Mouse (Mus musculus): ENCODE measurements at regions not wholly inside any gene's neighbourhood (a gene's known extent, or its start where the extent isn't known, plus 50 kb on each side); places are given as distances from the start of the nearest gene placed in this dataset.

- no peaks in the 10 kb centered on the region for H3K4me1 ChIP-seq (ENCODE audit: control insufficient read depth, insufficient read depth, low read length)
- no peak overlapping the region for H3K27ac ChIP-seq (ENCODE audit: insufficient read depth, low read length)
- no peak for TF ChIP-seq POLR2A (IDR thresholded peaks at IDR 0.05; ENCODE audit: extremely low read depth, insufficient read depth, low read length)
- TF ChIP-seq CTCF (IDR thresholded peaks at IDR 0.05; ENCODE audit: extremely low read depth, insufficient read depth, low read length) = no peak
- H3K4me3 ChIP-seq (ENCODE audit: insufficient read depth, low read length) = no peak overlapping the region
Observed at GRCm38 (mm10) chr1:169166041-169166850, 365.0 kb downstream of the Nuf2 start.

- H3K27ac ChIP-seq (ENCODE audit: insufficient read depth, low read length) = no peak overlapping the region
- H3K4me1 ChIP-seq (ENCODE audit: control insufficient read depth, insufficient read depth, low read length) = peaks cover 1% of the 10 kb centered on the region; the same call in 1 of the 2 replicates
- H3K4me3 ChIP-seq (ENCODE audit: insufficient read depth, low read length) = no peak overlapping the region
- TF ChIP-seq POLR2A (IDR thresholded peaks at IDR 0.05; ENCODE audit: extremely low read depth, insufficient read depth, low read length) (no peak), CTCF (IDR thresholded peaks at IDR 0.05; ENCODE audit: extremely low read depth, insufficient read depth, low read length) (no peak)
Observed at GRCm38 (mm10) chr1:169160858-169161257, 370.4 kb downstream of the Nuf2 start.

- Histone ChIP-seq H3K4me3 (ENCODE audit: insufficient read depth, low read length) (no peak overlapping the region), H3K4me1 (ENCODE audit: control insufficient read depth, insufficient read depth, low read length) (peaks cover 3% of the 10 kb centered on the region; the same call in 1 of the 2 replicates), H3K27ac (ENCODE audit: insufficient read depth, low read length) (no peak overlapping the region)
- no peak for TF ChIP-seq CTCF (IDR thresholded peaks at IDR 0.05; ENCODE audit: extremely low read depth, insufficient read depth, low read length)
- no peak for TF ChIP-seq POLR2A (IDR thresholded peaks at IDR 0.05; ENCODE audit: extremely low read depth, insufficient read depth, low read length)
Observed at GRCm38 (mm10) chr1:169160220-169160619, 371.0 kb downstream of the Nuf2 start.

- no peak overlapping the region for H3K27ac ChIP-seq (ENCODE audit: insufficient read depth, low read length)
- TF ChIP-seq CTCF (IDR thresholded peaks at IDR 0.05; ENCODE audit: extremely low read depth, insufficient read depth, low read length) (no peak), POLR2A (IDR thresholded peaks at IDR 0.05; ENCODE audit: extremely low read depth, insufficient read depth, low read length) (no peak)
- H3K4me3 ChIP-seq (ENCODE audit: insufficient read depth, low read length) = no peak overlapping the region
- peaks cover 3% of the 10 kb centered on the region; the same call in 1 of the 2 replicates for H3K4me1 ChIP-seq (ENCODE audit: control insufficient read depth, insufficient read depth, low read length)
Observed at GRCm38 (mm10) chr1:169159786-169160185, 371.5 kb downstream of the Nuf2 start.

GRCm38 (mm10) chr1:169157496-169157895 lies 373.8 kb downstream of the Nuf2 start:
- TF ChIP-seq POLR2A (IDR thresholded peaks at IDR 0.05; ENCODE audit: extremely low read depth, insufficient read depth, low read length) (no peak), CTCF (IDR thresholded peaks at IDR 0.05; ENCODE audit: extremely low read depth, insufficient read depth, low read length) (no peak)
- Histone ChIP-seq H3K4me1 (ENCODE audit: control insufficient read depth, insufficient read depth, low read length) (peaks cover 3% of the 10 kb centered on the region; the same call in 1 of the 2 replicates), H3K27ac (ENCODE audit: insufficient read depth, low read length) (no peak overlapping the region), H3K4me3 (ENCODE audit: insufficient read depth, low read length) (no peak overlapping the region)

- peaks cover 3% of the 10 kb centered on the region; the same call in 1 of the 2 replicates for H3K4me1 ChIP-seq (ENCODE audit: control insufficient read depth, insufficient read depth, low read length)
- no peak for TF ChIP-seq POLR2A (IDR thresholded peaks at IDR 0.05; ENCODE audit: extremely low read depth, insufficient read depth, low read length)
- no peak for TF ChIP-seq CTCF (IDR thresholded peaks at IDR 0.05; ENCODE audit: extremely low read depth, insufficient read depth, low read length)
- no peak overlapping the region for H3K4me3 ChIP-seq (ENCODE audit: insufficient read depth, low read length)
- H3K27ac ChIP-seq (ENCODE audit: insufficient read depth, low read length) = no peak overlapping the region; the same call in 1 of the 2 replicates
Observed at GRCm38 (mm10) chr1:169156875-169157274, 374.4 kb downstream of the Nuf2 start.

- Histone ChIP-seq H3K4me1 (ENCODE audit: control insufficient read depth, insufficient read depth, low read length) (peaks cover 1% of the 10 kb centered on the region; the same call in 1 of the 2 replicates), H3K27ac (ENCODE audit: insufficient read depth, low read length) (no peak overlapping the region), H3K4me3 (ENCODE audit: insufficient read depth, low read length) (no peak overlapping the region)
- TF ChIP-seq CTCF (IDR thresholded peaks at IDR 0.05; ENCODE audit: extremely low read depth, insufficient read depth, low read length) = no peak
- no peak for TF ChIP-seq POLR2A (IDR thresholded peaks at IDR 0.05; ENCODE audit: extremely low read depth, insufficient read depth, low read length)
Observed at GRCm38 (mm10) chr1:169155484-169156459, 375.5 kb downstream of the Nuf2 start.

GRCm38 (mm10) chr1:169142216-169142615 lies 389.0 kb downstream of the Nuf2 start:
- no peaks in the 10 kb centered on the region for H3K4me1 ChIP-seq (ENCODE audit: control insufficient read depth, insufficient read depth, low read length)
- H3K27ac ChIP-seq (ENCODE audit: insufficient read depth, low read length) = no peak overlapping the region
- TF ChIP-seq POLR2A (IDR thresholded peaks at IDR 0.05; ENCODE audit: extremely low read depth, insufficient read depth, low read length) (no peak), CTCF (IDR thresholded peaks at IDR 0.05; ENCODE audit: extremely low read depth, insufficient read depth, low read length) (no peak)
- no peak overlapping the region for H3K4me3 ChIP-seq (ENCODE audit: insufficient read depth, low read length)

GRCm38 (mm10) chr1:169140056-169140455 lies 391.2 kb downstream of the Nuf2 start:
- Histone ChIP-seq H3K27ac (ENCODE audit: insufficient read depth, low read length) (no peak overlapping the region), H3K4me3 (ENCODE audit: insufficient read depth, low read length) (no peak overlapping the region), H3K4me1 (ENCODE audit: control insufficient read depth, insufficient read depth, low read length) (no peaks in the 10 kb centered on the region)
- no peak for TF ChIP-seq CTCF (IDR thresholded peaks at IDR 0.05; ENCODE audit: extremely low read depth, insufficient read depth, low read length)
- no peak for TF ChIP-seq POLR2A (IDR thresholded peaks at IDR 0.05; ENCODE audit: extremely low read depth, insufficient read depth, low read length)
